Mouse (Mus musculus) liver, embryonic 16.5 days (tissue): ENCODE measurements around the gene Rsph10b. TPM values are rescaled to one million over a fixed set of nuclear protein-coding genes. Genes with fewer than 3 reads are reported as not detected.
A peak's percentile ranks its signal among the peaks of the same experiment; 100 is the strongest.

ENCODE experiments used
- ATAC-seq: fragments of 200-750 bp; cut with Nextera tagmentation; 2 replicates; pipeline ENCODE4 v1.8.0; 2017; ENCODE audit warnings: low read depth, mild to moderate bottlenecking, moderate number of reproducible peaks, moderate library complexity
- H3K27ac ChIP-seq: fragments of 300-500 bp; sonication (generic); 2 replicates; pipeline ENCODE4 v1.5.1; 2014; ENCODE audit warnings: mild to moderate bottlenecking, low read length
- H3K27me3 ChIP-seq: fragments of 300-500 bp; sonication (generic); 2 replicates; pipeline ENCODE4 v1.6.1; 2014; ENCODE audit warnings: low read depth, low read length, mixed read lengths; ENCODE audit not compliant: control insufficient read depth, insufficient read depth
- H3K36me3 ChIP-seq: fragments of 300-500 bp; sonication (generic); 2 replicates; pipeline ENCODE4 v1.6.1; 2014; ENCODE audit warnings: mild to moderate bottlenecking; ENCODE audit not compliant: control insufficient read depth, insufficient read depth
- H3K4me1 ChIP-seq: fragments of 300-500 bp; sonication (generic); 2 replicates; pipeline ENCODE4 v1.6.1; 2014; ENCODE audit warnings: low read depth, low read length, mixed read lengths; ENCODE audit not compliant: control insufficient read depth
- H3K4me2 ChIP-seq: fragments of 300-500 bp; sonication (generic); 2 replicates; pipeline ENCODE4 v1.6.1; 2014; ENCODE audit warnings: low read depth, low read length, mixed read lengths
- H3K4me3 ChIP-seq: fragments of 300-500 bp; sonication (generic); 2 replicates; pipeline ENCODE4 v1.5.1; 2014; ENCODE audit warnings: low read depth, mild to moderate bottlenecking, low read length
- H3K9ac ChIP-seq: fragments of 300-500 bp; sonication (generic); 2 replicates; pipeline ENCODE4 v1.6.1; 2014; ENCODE audit warnings: low read depth, low read length
- H3K9me3 ChIP-seq: fragments of 300-500 bp; sonication (generic); replicated peaks from 2 replicates; pipeline ENCODE4 v1.6.1; 2016; ENCODE audit warnings: low read length; ENCODE audit not compliant: control insufficient read depth
- WGBS: fragments of 180-500 bp; shearing (Covaris S2); extraction: QIAGEN DNeasy Blood & Tissue Kit; methylation state at CpG from one replicate; pipeline ENCODE4 v1.1.7; 2014; ENCODE audit not compliant: insufficient replicate concordance; 5-methylcytosine and 5-hydroxymethylcytosine counted together
- polyA plus RNA-seq: library from polyadenylated mRNA; unstranded; fragments of >200 nt; fragmentation: Nextera tagmentation; extraction: Ambion mirVana; gene quantifications from 2 replicates; pipeline ENCODE4 v1.2.1, GENCODE M21; 2015

Rsph10b gene
- polyA plus RNA-seq, 1 experiment from 2014 or later: 0.77 TPM

DNA sequence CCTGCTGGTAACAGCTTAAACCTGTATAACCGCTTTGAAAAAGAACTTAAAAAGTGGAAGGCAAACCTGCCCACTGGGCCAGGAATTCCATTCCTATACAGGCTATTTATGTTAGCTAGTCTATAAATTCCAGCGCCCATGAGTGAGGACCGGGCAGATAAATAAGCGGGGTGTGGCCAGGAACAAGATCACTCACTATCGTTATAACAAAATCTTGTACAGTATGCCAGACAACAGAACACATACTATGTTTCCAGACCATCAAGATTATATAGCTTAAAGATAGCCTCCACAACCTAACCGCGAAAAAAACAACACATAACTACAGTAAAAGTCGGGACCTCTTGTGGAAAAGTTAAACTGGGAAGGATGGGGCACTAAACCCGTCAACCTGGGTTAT lies 23.9 kb upstream of the Rsph10b start:
- ATAC-seq: peak; percentile 33
- peaks cover 25% of the 10 kb centered on the region for H3K4me1 ChIP-seq
- H3K9ac ChIP-seq: peak overlapping the region; percentile 79
- H3K36me3 ChIP-seq: peaks cover 21% of the 10 kb centered on the region
- under 1% methylated on average over 9 of the region's 9 CpGs for WGBS
- no peaks in the 10 kb centered on the region for H3K27me3 ChIP-seq
- H3K9me3 ChIP-seq: no peaks in the 10 kb centered on the region
- H3K4me3 ChIP-seq: peak overlapping the region; percentile 72
- H3K27ac ChIP-seq: peak overlapping the region; percentile 97
- H3K4me2 ChIP-seq: peak overlapping the region; percentile 90

DNA sequence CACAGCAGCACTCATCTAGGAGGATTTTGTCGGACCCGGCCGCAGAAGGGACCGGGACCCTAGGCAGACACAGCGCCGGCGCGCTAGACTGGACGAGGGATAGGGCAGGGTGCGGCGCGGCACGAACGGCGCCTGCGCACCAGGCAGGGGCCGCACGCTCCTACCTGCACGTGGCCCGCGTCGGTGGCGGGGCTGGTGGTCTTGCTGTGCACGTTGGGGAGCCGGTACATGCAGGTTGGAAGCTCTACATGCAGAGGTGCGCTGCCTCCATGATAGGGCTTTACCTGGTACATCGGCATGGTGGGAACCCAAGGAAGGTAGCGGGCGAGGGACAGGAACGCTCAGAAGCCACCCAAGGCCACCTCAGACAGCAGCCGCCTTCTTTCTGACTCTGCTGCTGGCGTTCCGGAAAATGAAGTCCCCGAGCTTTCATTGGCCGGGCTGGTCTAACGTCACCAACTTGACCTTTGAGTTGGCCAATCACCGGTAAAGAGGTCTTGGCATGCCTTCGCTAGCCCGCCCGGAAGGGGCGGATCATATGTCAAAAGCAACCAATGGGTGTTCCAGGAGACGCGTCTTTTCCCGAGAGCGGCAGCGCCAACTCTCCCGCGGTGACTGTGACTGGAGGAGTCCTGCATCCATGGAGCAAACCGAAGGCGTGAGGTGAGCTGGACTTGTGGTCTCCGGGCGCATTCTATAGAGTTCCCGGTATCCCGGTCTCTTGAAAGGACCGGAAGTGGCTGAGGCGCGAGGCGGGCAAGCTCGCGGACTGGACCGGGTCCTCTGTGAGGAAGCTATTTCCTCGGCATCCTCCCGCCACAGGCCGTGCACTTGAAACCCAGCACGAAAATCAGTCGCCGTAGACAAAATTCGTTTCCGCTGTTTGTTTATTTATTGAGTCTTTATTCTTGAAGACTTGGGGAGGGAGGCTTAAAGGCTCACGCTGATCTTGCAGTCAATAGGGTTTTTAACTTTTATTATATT lies 23.1 kb upstream of the Rsph10b start, which contains the start of the genes Aimp2 and Pms2:
Gene Aimp2 (minus strand): TSS at position 431 of the 984 bp plus-strand sequence.
Gene Pms2 (plus strand): TSS at position 548 of the 984 bp plus-strand sequence.
- Histone ChIP-seq H3K27me3 (no peaks in the 10 kb centered on the region), H3K27ac (peak within 1 kb of the TSS; percentile 97), H3K4me1 (peaks cover 25% of the 10 kb centered on the region), H3K36me3 (peaks cover 16% of the 10 kb centered on the region), H3K4me2 (peak within 1 kb of the TSS; percentile 90), H3K9ac (peak within 1 kb of the TSS; percentile 79), H3K9me3 (no peaks in the 10 kb centered on the region), H3K4me3 (peak within 1 kb of the TSS; percentile 72)
- under 1% methylated on average over 70 of the region's 70 CpGs for WGBS
- ATAC-seq: peak; percentile 95

DNA sequence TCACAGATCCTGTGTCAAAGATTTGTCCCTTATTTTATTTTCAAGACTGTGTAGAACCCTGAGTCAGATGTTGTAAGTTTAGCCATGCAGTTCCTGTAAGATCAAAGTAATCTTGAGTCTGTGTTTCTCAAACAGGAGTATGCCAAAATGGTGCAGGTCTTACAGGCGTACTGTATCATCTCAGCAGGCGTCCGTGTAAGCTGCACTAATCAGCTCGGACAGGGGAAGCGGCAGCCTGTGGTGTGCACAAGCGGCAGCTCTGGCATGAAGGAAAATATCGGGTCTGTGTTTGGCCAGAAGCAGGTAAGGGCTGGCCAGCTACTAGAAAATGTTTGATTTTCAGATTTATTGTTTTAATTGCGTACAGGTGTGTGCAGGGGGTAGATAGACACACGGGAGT lies 16.6 kb upstream of the Rsph10b start:
- no peaks in the 10 kb centered on the region for H3K27me3 ChIP-seq
- no peak overlapping the region for H3K4me2 ChIP-seq
- no peak overlapping the region for H3K27ac ChIP-seq
- no peak overlapping the region for H3K4me3 ChIP-seq
- H3K4me1 ChIP-seq: peaks cover 1% of the 10 kb centered on the region; the same call in 1 of the 2 replicates
- no peak for ATAC-seq
- H3K9ac ChIP-seq: no peak overlapping the region
- H3K9me3 ChIP-seq: no peaks in the 10 kb centered on the region
- peaks cover 39% of the 10 kb centered on the region for H3K36me3 ChIP-seq
- 88% methylated on average over 9 of the region's 9 CpGs for WGBS

DNA sequence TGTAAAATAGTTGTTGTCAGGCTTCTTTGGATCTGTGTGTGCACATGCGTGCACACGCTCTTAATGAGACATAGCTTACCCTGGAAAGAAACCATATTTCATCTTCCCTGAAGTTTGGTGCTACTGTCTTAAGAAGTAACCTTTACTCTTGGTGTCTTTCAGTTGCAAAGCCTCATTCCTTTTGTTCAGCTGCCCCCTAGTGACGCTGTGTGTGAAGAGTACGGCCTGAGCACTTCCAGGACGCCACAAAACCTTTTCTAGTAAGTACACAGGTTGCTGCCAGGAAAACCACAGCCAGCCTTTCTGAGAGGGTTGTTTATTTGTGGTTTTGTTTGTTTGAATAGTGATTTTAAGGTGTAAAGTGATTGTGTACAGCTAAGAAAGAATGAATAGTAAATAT lies 15.4 kb upstream of the Rsph10b start:
- no peaks in the 10 kb centered on the region for H3K9me3 ChIP-seq
- H3K27me3 ChIP-seq: no peaks in the 10 kb centered on the region
- no peak overlapping the region for H3K27ac ChIP-seq
- ATAC-seq: no peak
- H3K36me3 ChIP-seq: peaks cover 43% of the 10 kb centered on the region
- no peaks in the 10 kb centered on the region for H3K4me1 ChIP-seq
- 55% methylated on average over 5 of the region's 5 CpGs for WGBS
- no peak overlapping the region for H3K9ac ChIP-seq
- no peak overlapping the region for H3K4me2 ChIP-seq
- no peak overlapping the region for H3K4me3 ChIP-seq

DNA sequence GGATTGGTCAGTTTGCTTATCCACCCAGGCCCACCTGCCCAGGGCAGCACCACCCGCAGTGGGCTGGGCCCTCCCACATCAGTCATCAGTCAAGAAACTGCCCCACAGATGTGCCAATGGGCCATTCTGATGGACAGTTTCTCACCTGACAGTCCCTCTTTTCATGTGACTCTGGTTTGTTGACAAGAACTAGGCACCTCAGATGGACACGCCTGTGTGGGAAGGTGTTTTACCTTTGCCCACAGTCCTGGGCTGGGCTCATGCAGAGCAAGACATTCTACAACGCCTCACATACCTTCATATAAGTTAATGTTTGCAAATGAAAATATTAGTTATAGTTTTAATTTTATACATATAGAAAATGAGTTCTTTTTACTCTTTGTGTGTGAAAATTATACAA lies 14.7 kb upstream of the Rsph10b start:
- Histone ChIP-seq H3K4me2 (no peak overlapping the region), H3K27ac (no peak overlapping the region), H3K36me3 (peaks cover 46% of the 10 kb centered on the region), H3K27me3 (no peaks in the 10 kb centered on the region), H3K4me3 (no peak overlapping the region), H3K9me3 (no peaks in the 10 kb centered on the region), H3K4me1 (no peaks in the 10 kb centered on the region), H3K9ac (no peak overlapping the region)
- no peak for ATAC-seq
- 89% methylated on average over 3 of the region's 3 CpGs for WGBS

DNA sequence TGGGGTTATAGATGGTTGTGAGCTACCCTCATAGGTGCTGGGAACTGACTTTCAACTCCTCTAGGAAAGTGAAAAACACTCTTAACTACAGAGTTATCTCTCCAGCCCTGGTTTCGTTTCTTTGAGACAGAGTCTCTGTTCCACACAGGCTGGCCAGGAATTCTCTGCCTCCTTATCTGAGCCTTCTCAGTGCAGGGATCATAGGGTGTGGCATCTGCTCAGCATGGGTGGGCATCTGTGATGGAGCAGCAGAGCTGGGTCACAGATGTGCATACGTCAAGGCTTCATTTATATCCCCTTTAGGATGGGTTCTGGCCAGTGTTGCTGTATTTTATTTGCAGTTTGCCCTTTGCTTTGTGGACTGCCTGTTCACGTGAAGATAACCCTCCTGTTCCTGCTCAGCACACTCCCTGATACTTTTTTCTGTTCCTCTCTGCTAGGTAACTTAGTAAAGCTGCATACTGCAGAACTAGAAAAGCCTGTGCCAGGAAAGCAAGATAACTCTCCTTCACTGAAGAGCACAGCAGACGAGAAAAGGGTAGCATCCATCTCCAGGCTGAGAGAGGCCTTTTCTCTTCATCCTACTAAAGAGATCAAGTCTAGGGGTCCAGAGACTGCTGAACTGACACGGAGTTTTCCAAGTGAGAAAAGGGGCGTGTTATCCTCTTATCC lies 7.9 kb upstream of the Rsph10b start:
- H3K4me3 ChIP-seq: no peak overlapping the region
- peak overlapping the region; percentile 51 for H3K4me2 ChIP-seq
- H3K4me1 ChIP-seq: peaks cover 19% of the 10 kb centered on the region
- 46% methylated on average over 6 of the region's 6 CpGs for WGBS
- H3K9ac ChIP-seq: peak overlapping the region; percentile 8; the same call in 1 of the 2 replicates
- peak; percentile 100 for ATAC-seq
- peaks cover 34% of the 10 kb centered on the region for H3K36me3 ChIP-seq
- no peaks in the 10 kb centered on the region for H3K9me3 ChIP-seq
- peak overlapping the region; percentile 85 for H3K27ac ChIP-seq
- H3K27me3 ChIP-seq: no peaks in the 10 kb centered on the region

DNA sequence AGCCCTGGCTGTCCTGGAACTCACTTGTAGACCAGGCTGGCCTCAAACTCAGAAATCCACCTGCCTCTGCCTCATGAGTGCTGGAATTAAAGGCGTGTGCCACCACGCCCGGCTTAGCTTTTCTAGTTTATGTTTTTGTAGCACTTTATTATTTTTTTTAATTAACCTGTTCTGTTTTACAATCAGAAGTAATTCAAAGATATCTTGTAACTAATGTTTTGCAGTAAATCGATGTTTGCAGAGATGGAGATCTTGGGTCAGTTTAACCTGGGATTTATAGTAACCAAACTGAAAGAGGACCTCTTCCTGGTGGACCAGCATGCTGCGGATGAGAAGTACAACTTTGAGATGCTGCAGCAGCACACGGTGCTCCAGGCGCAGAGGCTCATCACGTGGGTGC lies 5.0 kb upstream of the Rsph10b start, which contains the start of gene Gm42421:
Gene Gm42421 (plus strand): TSS at position 301 of the 400 bp plus-strand sequence.
- WGBS: 89% methylated on average over 8 of the region's 8 CpGs
- H3K27ac ChIP-seq: no peak within 1 kb of the TSS
- no peaks in the 10 kb centered on the region for H3K27me3 ChIP-seq
- no peak for ATAC-seq
- H3K4me1 ChIP-seq: peaks cover 19% of the 10 kb centered on the region
- H3K4me2 ChIP-seq: no peak within 1 kb of the TSS
- H3K9ac ChIP-seq: no peak within 1 kb of the TSS
- no peaks in the 10 kb centered on the region for H3K9me3 ChIP-seq
- H3K36me3 ChIP-seq: peaks cover 34% of the 10 kb centered on the region
- H3K4me3 ChIP-seq: no peak within 1 kb of the TSS

DNA sequence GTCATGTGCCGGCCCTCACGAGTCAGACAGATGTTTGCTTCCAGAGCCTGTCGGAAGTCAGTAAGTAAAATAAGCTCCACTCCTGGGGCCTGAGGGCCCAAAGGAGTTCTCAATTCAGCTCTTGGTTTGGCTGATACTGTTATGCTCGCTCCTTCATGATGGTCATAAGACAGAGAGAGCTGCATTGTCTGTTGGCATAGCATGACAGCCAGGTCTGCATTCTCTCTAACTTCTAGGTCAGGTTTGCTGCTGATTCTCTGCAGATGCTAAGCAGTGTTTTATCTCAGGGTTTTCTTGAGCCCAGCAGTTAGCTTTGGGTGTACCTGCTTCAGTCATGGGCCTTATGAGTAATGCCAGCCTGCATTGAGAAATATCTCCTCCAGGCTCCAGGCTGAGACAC lies 3.5 kb upstream of the Rsph10b start:
- H3K4me1 ChIP-seq: peaks cover 14% of the 10 kb centered on the region
- no peaks in the 10 kb centered on the region for H3K27me3 ChIP-seq
- H3K9me3 ChIP-seq: no peaks in the 10 kb centered on the region
- 90% methylated on average over 4 of the region's 4 CpGs for WGBS
- H3K4me3 ChIP-seq: no peak overlapping the region
- H3K9ac ChIP-seq: no peak overlapping the region
- no peak for ATAC-seq
- H3K36me3 ChIP-seq: peaks cover 28% of the 10 kb centered on the region
- no peak overlapping the region for H3K27ac ChIP-seq
- H3K4me2 ChIP-seq: no peak overlapping the region
